Mouse (Mus musculus) CH12.LX (cell line): ENCODE results near the gene Galnt17.

Experiments
- BHLHE40 ChIP-seq: IDR thresholded peaks from 2 replicates; pipeline ENCODE4 v1.6.1; 2011; ENCODE audit warnings: mild to moderate bottlenecking, low read depth, low read length, improper control_type of control experiment
- CHD2 ChIP-seq: IDR thresholded peaks from 2 replicates; pipeline ENCODE4 v1.6.1; 2011; ENCODE audit warnings: low read length, improper control_type of control experiment
- CTCF ChIP-seq, 2 experiments: IDR thresholded peaks in 1 of 2; conservative IDR thresholded peaks in 1 of 2; 2 replicates each; pipeline ENCODE4 v1.5.1; 2011 to 2012; ENCODE audit warnings: low read depth in 2 of 2, low read length in 2 of 2, improper control_type of control experiment in 1 of 2, inconsistent platforms in 1 of 2, mild to moderate bottlenecking in 1 of 2, moderate library complexity in 1 of 2
- EP300 ChIP-seq: IDR thresholded peaks from 2 replicates; pipeline ENCODE4 v1.6.1; 2011; ENCODE audit warnings: low read length, improper control_type of control experiment
- HCFC1 ChIP-seq: IDR thresholded peaks from 2 replicates; pipeline ENCODE4 v1.6.1; 2012; ENCODE audit warnings: low read depth, mild to moderate bottlenecking, inconsistent platforms, low read length, improper control_type of control experiment
- MAX ChIP-seq: IDR thresholded peaks from 2 replicates; pipeline ENCODE4 v1.6.1; 2011; ENCODE audit warnings: low read length, improper control_type of control experiment
- MEF2A ChIP-seq: IDR thresholded peaks from 2 replicates; pipeline ENCODE4 v1.6.1; 2014; ENCODE audit warnings: low read depth, mild to moderate bottlenecking, inconsistent platforms, low read length, improper control_type of control experiment, borderline replicate concordance
- POLR2A ChIP-seq: IDR thresholded peaks from 2 replicates; pipeline ENCODE4 v1.6.1; 2011; ENCODE audit warnings: low read depth, mild to moderate bottlenecking, improper control_type of control experiment, low read length
- POLR2AphosphoS2 ChIP-seq: IDR thresholded peaks from 2 replicates; pipeline ENCODE4 v1.6.1; 2011; ENCODE audit warnings: low read depth, low read length, improper control_type of control experiment
- TCF12 ChIP-seq: IDR thresholded peaks from 2 replicates; pipeline ENCODE4 v1.6.1; 2014; ENCODE audit warnings: low read depth, mild to moderate bottlenecking, inconsistent platforms, low read length, improper control_type of control experiment
- USF1 ChIP-seq: IDR thresholded peaks from 2 replicates; pipeline ENCODE4 v1.6.1; 2014; ENCODE audit warnings: low read depth, mild to moderate bottlenecking, inconsistent platforms, low read length, improper control_type of control experiment
- ZMIZ1 ChIP-seq: IDR thresholded peaks from 2 replicates; pipeline ENCODE4 v1.6.1; 2012; ENCODE audit warnings: low read depth, mild to moderate bottlenecking, inconsistent platforms, low read length, improper control_type of control experiment

GRCm38 (mm10) chr5:130919969-130920368 is 388.3 kb downstream of the Galnt17 start:
- TF ChIP-seq CHD2: no peak
- TF ChIP-seq CTCF (conservative IDR thresholded peaks at IDR 0.05 in 1 of 2, IDR thresholded peaks at IDR 0.05 in 1 of 2; ENCODE audit: low read depth in 2 of 2, low read length in 2 of 2): no peak
- TF ChIP-seq POLR2AphosphoS2: no peak
- TF ChIP-seq POLR2A: no peak
- no peak for TF ChIP-seq TCF12
- no peak for TF ChIP-seq HCFC1
- TF ChIP-seq MAX: no peak
- TF ChIP-seq ZMIZ1: no peak
- no peak for TF ChIP-seq BHLHE40
- TF ChIP-seq EP300: no peak
- no peak for TF ChIP-seq MEF2A
- no peak for TF ChIP-seq USF1
